Mouse (Mus musculus): ENCODE measurements around the gene Apbb1.

GRCm38 (mm10) chr7:105555571-105555970 lies 25.9 kb downstream of the Apbb1 start:
- TF ChIP-seq TAL1 (IDR thresholded peaks at IDR 0.05; ENCODE audit: low read length) (no peak), GATA1 (IDR thresholded peaks at IDR 0.05; ENCODE audit: low read length) (no peak)

Measured in erythroblast, embryonic 14.5 days (primary cell).